Mouse (Mus musculus): Measurements from ENCODE around the gene Ncam1.

GRCm38 (mm10) chr9:49470946-49471345 is 327.8 kb downstream of the Ncam1 start:
- no peak for TF ChIP-seq POLR2A (IDR thresholded peaks at IDR 0.05; ENCODE audit: insufficient read depth, low read depth, low read length)
- no peak for TF ChIP-seq CTCF (IDR thresholded peaks at IDR 0.05)

All from heart, adult 2 months (tissue).